Mouse (Mus musculus): ENCODE results near the gene Gm28035. TPM values are rescaled to one million over a fixed set of nuclear protein-coding genes. Genes with fewer than 3 reads are reported as not detected.

The Gm28035 gene
- polyA plus RNA-seq, 1 experiment from 2014 or later = 0.26 TPM

DNA sequence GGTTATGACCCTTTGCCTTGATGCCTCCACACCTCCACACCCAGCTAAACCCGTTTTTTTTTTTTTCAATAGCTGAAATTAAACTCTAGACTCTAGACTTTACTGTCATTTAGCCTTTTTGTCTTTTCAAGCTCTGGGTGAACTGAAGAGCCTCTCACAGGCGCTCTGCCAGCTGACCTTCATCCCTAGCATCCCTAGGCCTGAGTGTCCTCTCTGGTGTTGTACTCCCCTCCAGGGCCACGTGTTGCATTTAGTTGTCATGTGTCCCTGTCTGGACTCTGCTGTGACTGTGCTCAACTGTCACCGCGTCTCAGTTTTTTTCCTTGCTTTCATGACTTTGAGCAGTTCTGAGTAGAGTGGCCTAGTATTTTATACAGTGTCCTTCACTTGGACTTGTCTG is 59.6 kb downstream of the Gm28035 start:
- H3K4me1 ChIP-seq (ENCODE audit: control insufficient read depth, insufficient read depth, low read length) = no peaks in the 10 kb centered on the region
- H3K9me3 ChIP-seq (replicated peaks; ENCODE audit: control insufficient read depth, low read length, poor library complexity, severe bottlenecking) = no peaks in the 10 kb centered on the region
- ATAC-seq = no peak
- WGBS = 90% methylated on average over 5 of the region's 5 CpGs
- peaks cover 26% of the 10 kb centered on the region for H3K36me3 ChIP-seq (ENCODE audit: control insufficient read depth, insufficient read depth, low read length)
- no peak overlapping the region for H3K4me3 ChIP-seq (ENCODE audit: low read depth, low read length)
- H3K27ac ChIP-seq (ENCODE audit: low read length) = no peak overlapping the region
- no peak overlapping the region for H3K4me2 ChIP-seq (ENCODE audit: low read length)
- no peaks in the 10 kb centered on the region for H3K27me3 ChIP-seq (ENCODE audit: control insufficient read depth, insufficient read depth, low read depth, low read length)
- H3K9ac ChIP-seq (ENCODE audit: low read depth, low read length) = no peak overlapping the region

DNA sequence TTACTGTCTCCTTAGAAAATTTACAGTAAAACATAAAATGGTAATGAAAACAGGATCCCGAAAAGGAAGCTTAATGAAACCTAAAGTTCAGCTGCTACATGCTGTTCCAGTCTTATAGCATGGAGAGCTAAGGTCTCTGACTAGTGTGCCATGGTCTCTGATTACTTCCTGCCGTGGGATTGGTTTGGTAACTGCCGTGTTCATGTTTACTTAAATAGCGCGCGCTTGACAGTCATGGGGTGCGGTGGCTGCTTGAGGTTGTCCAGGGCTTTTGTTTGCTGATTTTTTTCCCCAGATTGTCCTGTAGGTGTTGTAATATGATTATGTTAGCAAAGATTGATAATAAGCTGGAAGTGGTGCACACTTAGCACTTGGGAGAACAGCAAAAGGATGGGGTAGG is 65.7 kb downstream of the Gm28035 start:
- WGBS = 98% methylated on average over 7 of the region's 7 CpGs
- Histone ChIP-seq H3K27me3 (ENCODE audit: control insufficient read depth, insufficient read depth, low read depth, low read length) (no peaks in the 10 kb centered on the region), H3K27ac (ENCODE audit: low read length) (no peak overlapping the region), H3K4me3 (ENCODE audit: low read depth, low read length) (no peak overlapping the region), H3K36me3 (ENCODE audit: control insufficient read depth, insufficient read depth, low read length) (peaks cover 40% of the 10 kb centered on the region), H3K4me1 (ENCODE audit: control insufficient read depth, insufficient read depth, low read length) (no peaks in the 10 kb centered on the region), H3K9me3 (replicated peaks; ENCODE audit: control insufficient read depth, low read length, poor library complexity, severe bottlenecking) (no peaks in the 10 kb centered on the region), H3K4me2 (ENCODE audit: low read length) (no peak overlapping the region), H3K9ac (ENCODE audit: low read depth, low read length) (no peak overlapping the region)
- no peak for ATAC-seq

DNA sequence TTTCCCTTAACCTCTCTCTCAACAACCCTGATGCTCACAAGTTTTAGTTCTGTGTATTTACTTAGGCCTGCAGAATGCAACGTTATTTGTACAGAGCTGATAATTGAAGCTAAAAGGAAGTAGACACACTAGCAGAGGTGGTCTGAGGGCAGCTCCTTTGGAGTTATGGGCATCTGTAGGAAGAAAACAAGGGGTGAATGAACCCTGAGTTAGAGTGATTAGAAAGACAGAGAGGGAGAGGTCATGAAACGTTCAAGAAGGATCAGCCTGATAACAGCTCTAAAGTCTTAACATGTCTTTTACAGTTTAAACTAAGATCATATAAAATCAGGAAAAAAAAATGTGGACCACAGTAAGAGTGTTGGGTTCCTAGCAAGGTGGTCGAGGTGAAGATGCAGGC is 69.0 kb downstream of the Gm28035 start:
- no peak for ATAC-seq
- H3K9ac ChIP-seq (ENCODE audit: low read depth, low read length) = no peak overlapping the region

DNA sequence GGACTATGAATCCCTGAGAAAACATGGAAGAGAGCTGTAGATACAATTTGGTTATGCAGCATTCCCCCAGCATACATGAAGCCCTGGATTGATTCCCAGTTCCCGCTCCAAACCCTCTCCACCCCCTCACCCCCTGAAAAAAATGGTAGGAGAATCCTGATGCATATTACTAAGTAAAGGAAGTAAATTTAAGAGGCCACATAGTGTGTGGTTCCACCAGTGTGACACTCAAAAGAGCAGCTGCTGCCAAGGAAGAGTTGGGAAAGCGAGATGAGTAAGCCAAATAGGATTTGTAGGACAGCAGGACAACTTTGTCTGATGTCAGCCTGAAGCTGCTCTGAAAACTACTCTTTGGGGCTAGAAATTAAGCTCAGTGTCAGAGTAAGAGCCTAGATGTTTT is 71.1 kb downstream of the Gm28035 start:
- Histone ChIP-seq H3K4me3 (ENCODE audit: low read depth, low read length) (no peak overlapping the region), H3K27ac (ENCODE audit: low read length) (no peak overlapping the region), H3K4me2 (ENCODE audit: low read length) (no peak overlapping the region), H3K36me3 (ENCODE audit: control insufficient read depth, insufficient read depth, low read length) (peaks cover 46% of the 10 kb centered on the region), H3K9ac (ENCODE audit: low read depth, low read length) (no peak overlapping the region), H3K4me1 (ENCODE audit: control insufficient read depth, insufficient read depth, low read length) (no peaks in the 10 kb centered on the region), H3K27me3 (ENCODE audit: control insufficient read depth, insufficient read depth, low read depth, low read length) (no peaks in the 10 kb centered on the region), H3K9me3 (replicated peaks; ENCODE audit: control insufficient read depth, low read length, poor library complexity, severe bottlenecking) (no peaks in the 10 kb centered on the region)
- 96% methylated on average over 2 of the region's 2 CpGs for WGBS
- no peak for ATAC-seq

More for the DNA sequence above, 69.0 kb downstream of the Gm28035 start:
- Histone ChIP-seq H3K4me2 (ENCODE audit: low read length) (no peak overlapping the region), H3K9me3 (replicated peaks; ENCODE audit: control insufficient read depth, low read length, poor library complexity, severe bottlenecking) (no peaks in the 10 kb centered on the region), H3K4me3 (ENCODE audit: low read depth, low read length) (no peak overlapping the region), H3K27me3 (ENCODE audit: control insufficient read depth, insufficient read depth, low read depth, low read length) (no peaks in the 10 kb centered on the region), H3K4me1 (ENCODE audit: control insufficient read depth, insufficient read depth, low read length) (no peaks in the 10 kb centered on the region), H3K36me3 (ENCODE audit: control insufficient read depth, insufficient read depth, low read length) (peaks cover 42% of the 10 kb centered on the region), H3K27ac (ENCODE audit: low read length) (no peak overlapping the region)
- WGBS = 95% methylated on average over 3 of the region's 3 CpGs

DNA sequence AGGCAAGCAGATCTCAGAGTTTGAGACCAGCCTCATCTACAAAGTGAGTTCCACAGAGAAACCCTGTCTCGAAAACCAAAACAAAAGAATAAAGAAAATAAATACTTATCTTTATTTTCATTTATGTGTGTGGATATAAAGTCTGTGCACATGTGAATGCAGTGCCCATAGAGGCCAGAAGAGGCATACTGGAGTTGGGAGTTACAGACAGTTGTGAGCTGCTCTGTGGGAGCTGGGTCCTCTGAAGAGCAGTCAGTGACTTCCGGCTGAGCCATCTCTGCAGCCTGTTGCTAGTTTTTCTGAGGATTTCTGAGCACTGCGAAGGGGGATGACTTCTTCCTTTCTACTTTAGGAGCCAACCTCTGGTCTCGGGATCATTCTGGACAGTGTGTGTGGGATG is 75.8 kb downstream of the Gm28035 start:
- no peak overlapping the region for H3K4me2 ChIP-seq (ENCODE audit: low read length)
- ATAC-seq = no peak
- no peak overlapping the region for H3K27ac ChIP-seq (ENCODE audit: low read length)
- H3K4me3 ChIP-seq (ENCODE audit: low read depth, low read length) = no peak overlapping the region
- H3K9ac ChIP-seq (ENCODE audit: low read depth, low read length) = no peak overlapping the region
- no peaks in the 10 kb centered on the region for H3K9me3 ChIP-seq (replicated peaks; ENCODE audit: control insufficient read depth, low read length, poor library complexity, severe bottlenecking)
- H3K36me3 ChIP-seq (ENCODE audit: control insufficient read depth, insufficient read depth, low read length) = peaks cover 52% of the 10 kb centered on the region
- H3K4me1 ChIP-seq (ENCODE audit: control insufficient read depth, insufficient read depth, low read length) = no peaks in the 10 kb centered on the region
- WGBS = 93% methylated on average over 4 of the region's 4 CpGs
- no peaks in the 10 kb centered on the region for H3K27me3 ChIP-seq (ENCODE audit: control insufficient read depth, insufficient read depth, low read depth, low read length)

DNA sequence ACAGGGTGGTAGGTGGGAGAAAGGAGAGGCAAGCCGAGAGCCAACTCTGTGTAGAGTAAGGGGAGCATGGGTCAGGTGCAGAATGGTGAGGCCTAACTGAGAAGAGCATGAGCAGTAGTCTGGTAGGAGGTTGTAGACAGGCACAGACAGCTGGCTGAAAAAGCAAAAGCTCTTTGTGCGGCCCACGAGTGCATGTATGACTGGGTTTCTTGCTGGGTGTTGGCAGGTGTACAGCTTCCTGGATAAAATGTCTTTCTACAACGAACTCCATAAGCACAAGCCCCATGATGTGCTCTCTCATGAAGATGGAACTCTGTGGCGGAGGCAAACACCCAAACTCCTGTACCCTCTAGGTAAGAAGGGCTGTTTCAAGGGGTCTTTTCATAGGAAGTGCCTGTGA is 76.6 kb downstream of the Gm28035 start:
- Histone ChIP-seq H3K4me3 (ENCODE audit: low read depth, low read length) (no peak overlapping the region), H3K9ac (ENCODE audit: low read depth, low read length) (no peak overlapping the region), H3K4me2 (ENCODE audit: low read length) (no peak overlapping the region), H3K9me3 (replicated peaks; ENCODE audit: control insufficient read depth, low read length, poor library complexity, severe bottlenecking) (no peaks in the 10 kb centered on the region), H3K27ac (ENCODE audit: low read length) (no peak overlapping the region), H3K4me1 (ENCODE audit: control insufficient read depth, insufficient read depth, low read length) (no peaks in the 10 kb centered on the region), H3K36me3 (ENCODE audit: control insufficient read depth, insufficient read depth, low read length) (peaks cover 49% of the 10 kb centered on the region), H3K27me3 (ENCODE audit: control insufficient read depth, insufficient read depth, low read depth, low read length) (no peaks in the 10 kb centered on the region)
- ATAC-seq = no peak
- WGBS = 94% methylated on average over 5 of the region's 5 CpGs

DNA sequence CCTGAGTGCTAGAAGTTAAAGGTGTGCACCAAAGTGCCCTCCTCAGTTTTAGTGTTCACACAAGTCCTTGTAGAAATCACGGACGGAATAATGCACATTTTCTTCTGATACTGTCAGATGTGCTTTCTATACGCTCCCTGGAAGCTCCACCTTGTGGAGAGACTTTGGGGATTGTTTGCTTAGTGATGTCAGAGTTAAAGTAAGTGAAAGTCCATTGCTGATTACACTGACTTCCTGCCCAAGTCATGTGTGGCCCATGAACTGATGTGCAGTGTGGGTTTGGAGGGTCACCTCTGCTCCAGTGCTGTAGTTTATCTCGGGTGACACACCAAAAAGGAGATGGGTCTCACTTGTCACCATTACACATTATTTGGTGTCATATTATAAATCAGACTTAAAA is 78.9 kb downstream of the Gm28035 start:
- H3K36me3 ChIP-seq (ENCODE audit: control insufficient read depth, insufficient read depth, low read length) = peaks cover 50% of the 10 kb centered on the region
- no peaks in the 10 kb centered on the region for H3K9me3 ChIP-seq (replicated peaks; ENCODE audit: control insufficient read depth, low read length, poor library complexity, severe bottlenecking)
- H3K27me3 ChIP-seq (ENCODE audit: control insufficient read depth, insufficient read depth, low read depth, low read length) = no peaks in the 10 kb centered on the region
- H3K9ac ChIP-seq (ENCODE audit: low read depth, low read length) = no peak overlapping the region
- no peak overlapping the region for H3K27ac ChIP-seq (ENCODE audit: low read length)
- ATAC-seq = no peak
- H3K4me3 ChIP-seq (ENCODE audit: low read depth, low read length) = no peak overlapping the region
- no peak overlapping the region for H3K4me2 ChIP-seq (ENCODE audit: low read length)
- 92% methylated on average over 4 of the region's 4 CpGs for WGBS
- H3K4me1 ChIP-seq (ENCODE audit: control insufficient read depth, insufficient read depth, low read length) = no peaks in the 10 kb centered on the region

DNA sequence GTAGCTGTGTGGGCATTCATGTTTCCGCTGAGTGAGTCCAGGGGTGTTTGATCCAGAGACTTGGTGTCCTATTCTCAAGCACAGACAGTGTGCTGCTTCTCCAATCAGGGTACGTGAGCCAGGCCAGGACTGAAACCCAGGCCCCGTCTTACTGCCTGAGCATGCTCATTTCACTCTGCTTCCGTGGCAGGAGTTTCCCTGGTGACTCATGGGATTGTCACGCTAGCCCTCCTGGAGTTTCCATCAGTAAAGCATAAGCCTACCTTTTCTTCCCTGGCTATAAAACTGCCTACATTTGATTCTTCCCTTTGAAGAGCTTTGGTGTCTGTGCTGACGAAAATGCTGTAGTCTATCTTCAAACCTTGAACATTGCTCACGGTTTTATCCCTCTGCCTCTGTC is 82.7 kb downstream of the Gm28035 start:
- Histone ChIP-seq H3K9me3 (replicated peaks; ENCODE audit: control insufficient read depth, low read length, poor library complexity, severe bottlenecking) (no peaks in the 10 kb centered on the region), H3K4me2 (ENCODE audit: low read length) (no peak overlapping the region), H3K4me1 (ENCODE audit: control insufficient read depth, insufficient read depth, low read length) (no peaks in the 10 kb centered on the region), H3K9ac (ENCODE audit: low read depth, low read length) (no peak overlapping the region), H3K27me3 (ENCODE audit: control insufficient read depth, insufficient read depth, low read depth, low read length) (no peaks in the 10 kb centered on the region), H3K27ac (ENCODE audit: low read length) (no peak overlapping the region), H3K36me3 (ENCODE audit: control insufficient read depth, insufficient read depth, low read length) (peaks cover 49% of the 10 kb centered on the region), H3K4me3 (ENCODE audit: low read depth, low read length) (no peak overlapping the region)
- no peak for ATAC-seq
- WGBS = 88% methylated on average over 7 of the region's 7 CpGs

DNA sequence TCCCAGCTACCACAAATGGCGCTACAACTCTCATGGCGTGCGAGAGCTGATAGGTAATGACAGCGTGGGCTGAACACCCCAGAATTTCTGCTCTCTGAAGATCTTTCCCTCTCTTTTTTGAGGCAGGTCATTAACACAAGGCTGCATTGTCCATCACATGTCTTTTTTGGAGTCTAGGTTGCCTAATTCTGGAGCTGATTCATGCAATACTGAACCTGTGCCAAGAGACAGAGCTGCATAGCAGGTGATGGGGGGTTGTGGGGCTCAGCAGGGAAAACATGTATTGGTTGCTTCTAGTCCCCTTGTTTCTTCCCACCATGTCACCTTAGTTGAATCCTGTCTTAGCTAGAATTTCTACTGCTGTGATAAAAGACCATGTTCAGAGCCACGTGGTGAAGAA is 84.9 kb downstream of the Gm28035 start:
- Histone ChIP-seq H3K4me2 (ENCODE audit: low read length) (no peak overlapping the region), H3K27me3 (ENCODE audit: control insufficient read depth, insufficient read depth, low read depth, low read length) (no peaks in the 10 kb centered on the region), H3K9me3 (replicated peaks; ENCODE audit: control insufficient read depth, low read length, poor library complexity, severe bottlenecking) (no peaks in the 10 kb centered on the region), H3K4me3 (ENCODE audit: low read depth, low read length) (no peak overlapping the region), H3K4me1 (ENCODE audit: control insufficient read depth, insufficient read depth, low read length) (no peaks in the 10 kb centered on the region), H3K9ac (ENCODE audit: low read depth, low read length) (no peak overlapping the region), H3K27ac (ENCODE audit: low read length) (no peak overlapping the region), H3K36me3 (ENCODE audit: control insufficient read depth, insufficient read depth, low read length) (peaks cover 63% of the 10 kb centered on the region)
- ATAC-seq = no peak
- 94% methylated on average over 5 of the region's 5 CpGs for WGBS

DNA sequence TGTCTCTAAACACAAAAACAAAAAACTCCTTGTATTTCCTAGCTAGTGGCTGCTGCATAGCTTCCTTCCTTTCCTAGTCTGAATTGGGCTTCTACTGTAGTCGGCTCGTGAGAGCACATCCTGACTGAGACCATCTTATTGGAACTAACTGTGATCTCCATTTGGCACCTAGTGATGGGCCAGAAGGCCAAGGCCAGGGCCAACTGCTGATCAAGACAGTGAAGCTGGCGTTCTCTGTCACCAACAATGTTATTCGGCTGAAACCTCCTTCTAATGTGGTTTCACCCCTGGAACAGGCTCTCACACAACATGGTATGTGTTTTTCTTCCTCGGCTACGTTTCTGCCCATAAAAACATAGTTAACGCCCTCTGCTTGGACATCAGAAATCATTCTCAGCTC is 86.9 kb downstream of the Gm28035 start:
- Histone ChIP-seq H3K4me2 (ENCODE audit: low read length) (no peak overlapping the region), H3K9ac (ENCODE audit: low read depth, low read length) (no peak overlapping the region), H3K4me1 (ENCODE audit: control insufficient read depth, insufficient read depth, low read length) (no peaks in the 10 kb centered on the region), H3K27ac (ENCODE audit: low read length) (no peak overlapping the region), H3K4me3 (ENCODE audit: low read depth, low read length) (no peak overlapping the region), H3K27me3 (ENCODE audit: control insufficient read depth, insufficient read depth, low read depth, low read length) (no peaks in the 10 kb centered on the region), H3K36me3 (ENCODE audit: control insufficient read depth, insufficient read depth, low read length) (peaks cover 64% of the 10 kb centered on the region), H3K9me3 (replicated peaks; ENCODE audit: control insufficient read depth, low read length, poor library complexity, severe bottlenecking) (no peaks in the 10 kb centered on the region)
- whole genome bisulfite sequencing = 96% methylated on average over 7 of the region's 7 CpGs
- no peak for ATAC-seq
